Mouse (Mus musculus) adrenal gland, adult 2 months (tissue): ENCODE measurements around the gene Fxyd1. TPM values are rescaled to one million over a fixed set of nuclear protein-coding genes. Genes with fewer than 3 reads are reported as not detected.
A peak's percentile ranks its signal among the peaks of the same experiment; 100 is the strongest.

Experiments used
- DNase-seq: peaks from one replicate; pipeline ENCODE4 v3.0.0; 2021
- microRNA-seq, 2 experiments: library from miRNA; unstranded; fragments of <30 nt; microRNA quantifications; one replicate each; pipeline ENCODE4 v1.2.0; 2021
- polyA plus RNA-seq: library from polyadenylated mRNA; depleted of rRNA; stranded (reverse); fragments of >200 nt; gene quantifications from 2 replicates; pipeline ENCODE4 v1.2.3, GENCODE M21; 2012; rRNA removed
- total RNA-seq, 2 experiments: library from RNA; stranded (reverse); gene quantifications; 2 replicates each; pipeline ENCODE4 v1.2.3; 2021

Gene Fxyd1
- total and polyA plus RNA-seq, 3 experiments, result 307 to 480 (median 317) TPM

DNA sequence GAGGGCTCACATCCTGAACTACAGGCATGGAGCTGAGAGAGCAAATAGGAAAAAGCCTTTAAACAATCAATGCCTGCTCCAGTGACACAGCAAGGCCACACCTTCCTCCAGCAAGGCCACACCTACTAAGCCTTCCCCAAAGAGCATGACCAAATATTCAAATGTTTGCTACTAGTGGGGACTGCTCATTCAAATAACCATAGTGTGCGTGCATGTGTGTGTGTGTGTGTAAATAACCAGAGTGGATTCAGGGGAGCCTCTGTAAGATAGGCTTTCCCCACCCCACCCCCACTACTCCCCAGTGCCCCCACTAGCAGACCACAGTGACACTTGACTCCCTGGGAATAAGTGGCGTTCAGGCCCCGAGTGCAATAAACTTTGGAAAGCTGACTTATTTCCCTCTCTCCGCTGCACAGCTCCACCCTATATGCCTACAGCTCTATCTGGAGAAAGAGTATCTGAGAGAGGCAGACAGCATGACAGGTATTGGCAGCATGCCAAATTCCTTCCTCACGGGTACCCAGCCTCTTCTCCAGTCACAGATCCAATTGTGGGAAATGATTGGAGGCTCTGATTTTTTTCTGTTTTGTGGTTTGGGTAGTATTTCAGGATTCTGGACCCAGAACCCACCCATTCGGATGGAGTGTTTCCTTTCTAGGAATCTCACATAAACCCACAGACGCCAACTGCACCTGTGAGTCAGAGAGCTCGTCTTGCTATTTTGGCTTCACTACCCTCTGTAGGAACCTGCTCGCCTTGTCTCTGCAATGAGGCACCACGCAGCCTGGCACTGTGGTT lies 39.7 kb downstream of the Fxyd1 start:
- peak; percentile 34 for DNase-seq

GRCm38 (mm10) chr7:31012971-31013370 lies 44.0 kb downstream of the Fxyd1 start:
- no peak for DNase-seq

- peak; percentile 15 for DNase-seq
These were observed 48.1 kb downstream of the Fxyd1 start for GRCm38 (mm10) chr7:31008889-31009288.

DNA sequence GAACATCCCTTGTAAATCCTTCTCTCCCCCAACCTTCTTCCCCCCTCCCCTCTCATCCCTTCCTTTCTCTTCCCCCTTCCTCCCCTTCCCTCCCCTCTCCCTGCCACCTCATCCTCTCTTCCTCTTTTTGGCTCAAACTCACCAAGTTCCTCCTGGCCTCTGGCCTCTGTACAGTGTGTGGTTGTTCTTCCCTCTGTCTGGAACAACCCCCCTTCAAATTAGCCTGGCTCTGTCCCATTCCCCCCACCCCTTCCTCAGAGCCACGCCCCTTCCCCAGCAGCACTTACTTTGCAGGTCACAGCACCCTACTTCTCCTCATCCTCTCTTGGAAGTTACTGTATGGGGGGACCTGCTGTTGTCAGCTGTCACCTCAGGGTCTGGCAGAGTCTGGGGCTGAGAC lies 48.8 kb downstream of the Fxyd1 start:
- DNase-seq, result peak; percentile 21

DNA sequence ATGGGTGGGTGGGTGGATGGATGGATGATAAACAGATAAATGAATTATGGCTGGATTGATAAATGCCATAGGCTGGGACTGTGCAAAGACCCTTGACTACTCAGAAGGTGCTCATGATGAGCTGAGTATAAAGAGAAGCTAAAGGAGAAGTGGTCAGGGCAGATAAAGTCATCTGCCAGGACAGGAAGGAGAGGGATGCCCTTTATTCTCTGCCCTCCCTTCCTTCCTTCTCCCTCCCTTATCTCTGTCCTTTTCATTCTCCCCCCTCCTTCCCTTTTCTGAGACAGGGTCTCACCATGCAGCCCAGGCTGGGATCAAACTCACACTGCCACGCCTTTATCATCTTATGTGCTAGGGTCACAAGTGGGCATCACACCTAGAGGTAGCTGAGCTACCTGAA lies 49.2 kb downstream of the Fxyd1 start:
- no peak for DNase-seq

- DNase-seq, result peak; percentile 58
These were observed 54.3 kb downstream of the Fxyd1 start for GRCm38 (mm10) chr7:31002650-31003049.

Small RNAs within 50 kb of the gene (microRNA-seq; reads per million reads assigned to microRNA genes)
- gene Mir7050, result 0 reads per million in 2 experiments

Other genes starting within 250 kb of the Fxyd1 start
- gene Ffar2, start 233.4 kb downstream of the Fxyd1 start, total RNA-seq, result 1 to 10 TPM; 1.5 to 8.9 TPM
- gene Ffar2, start 233.4 kb downstream of the Fxyd1 start, polyA plus RNA-seq, result 5.7 and 16.5 TPM in 2 replicates
- gene Ffar3, start 201.0 kb downstream of the Fxyd1 start, total RNA-seq, result under 1 TPM; 0.26 to 0.59 TPM
- gene Ffar3, start 201.0 kb downstream of the Fxyd1 start, polyA plus RNA-seq, result 0.30 and 1.1 TPM in 2 replicates
- not detected for gene Ffar1, start 195.6 kb downstream of the Fxyd1 start, total RNA-seq
- not detected in 2 replicates for gene Ffar1, start 195.6 kb downstream of the Fxyd1 start, polyA plus RNA-seq
- under 1 TPM; 0.40 to 0.97 TPM for gene Cd22, start 176.9 kb downstream of the Fxyd1 start, total RNA-seq
- gene Cd22, start 176.9 kb downstream of the Fxyd1 start, polyA plus RNA-seq, result 0.45 and 0.57 TPM in 2 replicates
- under 1 TPM; 0.48 to 0.63 TPM for gene Mag, start 142.3 kb downstream of the Fxyd1 start, total RNA-seq
- 0.80 and 0.99 TPM in 2 replicates for gene Mag, start 142.3 kb downstream of the Fxyd1 start, polyA plus RNA-seq
- 10 to 100 TPM in 1 of 2 experiments, not detected in 1; 16.6 TPM for gene Hamp2, start 132.5 kb downstream of the Fxyd1 start, total RNA-seq
- gene Hamp2, start 132.5 kb downstream of the Fxyd1 start, polyA plus RNA-seq, result 2.6 and 17.4 TPM in 2 replicates
- 10 to 100 TPM in 1 of 2 experiments, not detected in 1; 49.9 TPM for gene Hamp, start 113.2 kb downstream of the Fxyd1 start, total RNA-seq
- gene Hamp, start 113.2 kb downstream of the Fxyd1 start, polyA plus RNA-seq, result 63.2 and 115 TPM in 2 replicates
- 100 to 1,000 TPM; 146 to 166 TPM for gene Usf2, start 100.4 kb downstream of the Fxyd1 start, total RNA-seq
- gene Usf2, start 100.4 kb downstream of the Fxyd1 start, polyA plus RNA-seq, result 376 and 393 TPM in 2 replicates
- 10 to 100 TPM in 1 of 2 experiments, 1 to 10 TPM in 1; 9.2 to 13.7 TPM for gene Lsr, start 83.7 kb downstream of the Fxyd1 start, total RNA-seq
- gene Lsr, start 83.7 kb downstream of the Fxyd1 start, polyA plus RNA-seq, result 17.5 and 24.0 TPM in 2 replicates
- under 1 TPM; 0.37 to 0.59 TPM for gene Fam187b, start 83.4 kb downstream of the Fxyd1 start, total RNA-seq
- gene Fam187b, start 83.4 kb downstream of the Fxyd1 start, polyA plus RNA-seq, result 0.18 and 0.38 TPM in 2 replicates
- gene Fxyd5, start 14.7 kb downstream of the Fxyd1 start, total RNA-seq, result 100 to 1,000 TPM in 1 of 2 experiments, 10 to 100 TPM in 1; 61.4 to 112 TPM
- gene Fxyd5, start 14.7 kb downstream of the Fxyd1 start, polyA plus RNA-seq, result 51.0 and 53.5 TPM in 2 replicates
- 1 to 10 TPM; 1.3 to 1.4 TPM for gene Fxyd7, start 5.7 kb downstream of the Fxyd1 start, total RNA-seq
- 4.4 and 9.9 TPM in 2 replicates for gene Fxyd7, start 5.7 kb downstream of the Fxyd1 start, polyA plus RNA-seq
- gene Lgi4, start 2.1 kb upstream of the Fxyd1 start, total RNA-seq, result 1 to 10 TPM; 2.2 to 6.5 TPM
- 3.3 and 6.2 TPM in 2 replicates for gene Lgi4, start 2.1 kb upstream of the Fxyd1 start, polyA plus RNA-seq
- 1 to 10 TPM; 1.3 to 3.4 TPM for gene Fxyd3, start 19.5 kb upstream of the Fxyd1 start, total RNA-seq
- 0.04 and 0.73 TPM in 2 replicates for gene Fxyd3, start 19.5 kb upstream of the Fxyd1 start, polyA plus RNA-seq
- gene Hpn, start 58.1 kb upstream of the Fxyd1 start, total RNA-seq, result 1 to 10 TPM; 1.3 to 2.6 TPM
- gene Hpn, start 58.1 kb upstream of the Fxyd1 start, polyA plus RNA-seq, result 1.2 and 2.4 TPM in 2 replicates
- 10 to 100 TPM; 10.8 to 27.8 TPM for gene Scn1b, start 69.8 kb upstream of the Fxyd1 start, total RNA-seq
- gene Scn1b, start 69.8 kb upstream of the Fxyd1 start, polyA plus RNA-seq, result 30.5 and 61.1 TPM in 2 replicates
- 10 to 100 TPM; 38.5 to 50.1 TPM for gene Gramd1a, start 98.7 kb upstream of the Fxyd1 start, total RNA-seq
- gene Gramd1a, start 98.7 kb upstream of the Fxyd1 start, polyA plus RNA-seq, result 208 and 246 TPM in 2 replicates
- not detected for gene Scgb2b2, start 233.3 kb upstream of the Fxyd1 start, total RNA-seq
- not detected in 2 replicates for gene Scgb2b2, start 233.3 kb upstream of the Fxyd1 start, polyA plus RNA-seq
- not detected for gene Scgb1b2, start 234.6 kb upstream of the Fxyd1 start, total RNA-seq
- gene Scgb1b2, start 234.6 kb upstream of the Fxyd1 start, polyA plus RNA-seq, result not detected in 2 replicates